Mouse (Mus musculus) hindbrain, postnatal 0 days (tissue): Measurements from ENCODE around the gene Dhrs2. TPM values are rescaled to one million over a fixed set of nuclear protein-coding genes. Genes with fewer than 3 reads are reported as not detected.

Source experiments
- ATAC-seq: fragments of 200-750 bp; cut with Nextera tagmentation; 2 replicates; pipeline ENCODE4 v1.8.0; 2017; ENCODE audit warnings: mild to moderate bottlenecking, moderate TSS enrichment, moderate library complexity
- DNase-seq: peaks from one replicate; pipeline ENCODE4 v3.0.0-alpha.2; 2015; ENCODE audit warnings: low spot score
- H3K27ac ChIP-seq: fragments of 300-500 bp; sonication (generic); 2 replicates; pipeline ENCODE4 v1.5.1; 2014; ENCODE audit warnings: mild to moderate bottlenecking
- H3K27me3 ChIP-seq: fragments of 300-500 bp; sonication (generic); 2 replicates; pipeline ENCODE4 v1.6.1; 2014; ENCODE audit warnings: low read length, mixed read lengths; ENCODE audit not compliant: insufficient read depth
- H3K36me3 ChIP-seq: fragments of 300-500 bp; sonication (generic); 2 replicates; pipeline ENCODE4 v1.6.1; 2014; ENCODE audit warnings: low read length, mixed read lengths; ENCODE audit not compliant: insufficient read depth
- H3K4me1 ChIP-seq: fragments of 300-500 bp; sonication (generic); 2 replicates; pipeline ENCODE4 v1.6.1; 2014; ENCODE audit warnings: antibody characterized with exemption, low read length, mixed read lengths; ENCODE audit not compliant: insufficient read depth
- H3K4me2 ChIP-seq: fragments of 300-500 bp; sonication (generic); 2 replicates; pipeline ENCODE4 v1.6.1; 2014; ENCODE audit warnings: low read depth, mild to moderate bottlenecking, low read length, moderate library complexity, mixed read lengths
- H3K4me3 ChIP-seq: fragments of 300-500 bp; sonication (generic); 2 replicates; pipeline ENCODE4 v1.5.1; 2014; ENCODE audit warnings: low read length
- H3K9ac ChIP-seq: fragments of 300-500 bp; sonication (generic); replicated peaks from 2 replicates; pipeline ENCODE4 v1.6.1; 2014; ENCODE audit warnings: mild to moderate bottlenecking, low read length, moderate library complexity, mixed read lengths
- H3K9me3 ChIP-seq: fragments of 300-500 bp; sonication (generic); 2 replicates; pipeline ENCODE4 v1.6.1; 2016; ENCODE audit warnings: low read length, mixed read lengths
- CTCF ChIP-seq: IDR thresholded peaks from 2 replicates; pipeline ENCODE4 v1.5.1; 2016; ENCODE audit warnings: antibody characterized with exemption, control low read depth, low read depth
- WGBS: fragments of 180-500 bp; shearing (Covaris S2); extraction: QIAGEN DNeasy Blood & Tissue Kit; methylation state at CpG from one replicate; pipeline ENCODE4 v1.1.7; 2014; 5-methylcytosine and 5-hydroxymethylcytosine counted together
- polyA plus RNA-seq: library from polyadenylated mRNA; unstranded; fragments of >200 nt; fragmentation: Nextera tagmentation; extraction: Ambion mirVana; gene quantifications from 2 replicates; pipeline ENCODE4 v1.2.1, GENCODE M21; 2015
- total RNA-seq: library from RNA; depleted of rRNA; stranded (reverse); fragments of >200 nt; gene quantifications from 2 replicates; pipeline ENCODE4 v1.2.3, GENCODE M21; 2014; rRNA removed

Dhrs2 gene
- total and polyA plus RNA-seq, 2 experiments from 2014 or later: 1.7 to 2.0 TPM

DNA sequence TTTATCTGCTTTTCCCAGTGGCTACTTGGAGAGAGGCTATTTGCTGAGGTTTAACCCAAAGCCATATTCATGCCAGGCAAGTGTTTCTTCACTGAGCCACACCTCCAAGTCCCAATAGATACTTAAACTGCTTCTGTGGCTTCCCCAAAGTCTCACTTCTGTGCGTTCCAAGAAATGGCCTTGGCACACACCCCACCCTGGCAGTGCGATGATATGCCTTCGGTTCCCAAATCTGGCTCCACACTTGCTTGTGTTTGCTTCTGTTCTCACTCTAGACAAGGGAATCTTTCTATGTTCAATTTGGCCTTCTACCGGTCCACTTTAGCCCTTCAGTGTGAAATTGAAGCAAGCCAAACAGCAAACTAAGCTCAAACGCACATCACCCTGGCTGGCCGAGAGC, 53.0 kb downstream of the Dhrs2 start:
- no peak overlapping the region for H3K27ac ChIP-seq
- TF ChIP-seq CTCF: no peak
- 76% methylated on average over 6 of the region's 6 CpGs for WGBS
- H3K4me1 ChIP-seq: no peaks in the 10 kb centered on the region
- ATAC-seq (no peak), DNase-seq (no peak)
- H3K36me3 ChIP-seq: no peaks in the 10 kb centered on the region
- H3K4me2 ChIP-seq: no peak overlapping the region
- H3K9me3 ChIP-seq: no peaks in the 10 kb centered on the region
- no peaks in the 10 kb centered on the region for H3K27me3 ChIP-seq
- H3K4me3 ChIP-seq: no peak overlapping the region
- H3K9ac ChIP-seq: no peak overlapping the region

DNA sequence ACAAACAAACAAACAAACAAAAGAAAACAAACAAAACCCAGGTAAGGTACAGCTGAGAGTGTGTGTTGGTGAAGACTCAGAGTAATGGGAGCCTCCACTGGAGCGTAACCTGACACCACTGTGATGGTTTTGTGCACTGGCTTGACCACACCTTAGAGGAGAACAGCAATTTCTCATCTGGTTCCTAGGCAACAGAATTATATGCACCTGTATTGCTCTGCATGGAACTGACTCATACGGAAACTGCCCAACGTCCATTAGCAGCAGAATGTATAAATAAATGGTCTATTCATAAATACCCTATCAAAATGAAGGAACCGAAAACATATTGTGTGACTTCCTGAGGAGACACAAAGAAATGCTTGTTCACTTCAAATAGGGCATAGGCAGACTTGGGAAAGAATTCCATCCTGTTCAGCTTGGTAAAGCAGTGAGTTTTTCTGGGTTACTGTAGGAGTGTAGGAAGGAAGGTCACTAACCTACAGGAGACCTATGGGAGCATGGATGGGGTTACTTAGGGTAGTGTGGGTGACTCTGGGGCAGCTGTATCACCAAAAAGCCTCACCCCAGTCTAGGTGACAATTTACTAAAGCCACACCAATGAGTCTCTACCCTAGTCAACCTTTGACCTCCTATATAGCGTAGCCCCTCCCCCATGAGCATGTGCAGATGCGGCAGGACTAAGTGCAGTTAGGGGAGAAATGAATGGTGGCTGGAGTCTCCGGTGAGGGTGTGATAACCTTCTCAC, 57.7 kb downstream of the Dhrs2 start:
- TF ChIP-seq CTCF: no peak
- H3K9me3 ChIP-seq: no peaks in the 10 kb centered on the region
- H3K4me2 ChIP-seq: no peak overlapping the region
- H3K4me3 ChIP-seq: no peak overlapping the region
- no peaks in the 10 kb centered on the region for H3K4me1 ChIP-seq
- no peaks in the 10 kb centered on the region for H3K27me3 ChIP-seq
- DNase-seq (no peak), ATAC-seq (no peak)
- H3K27ac ChIP-seq: no peak overlapping the region
- 80% methylated on average over 7 of the region's 7 CpGs for WGBS
- no peaks in the 10 kb centered on the region for H3K36me3 ChIP-seq
- no peak overlapping the region for H3K9ac ChIP-seq

Other genes with a start within 250 kb of the Dhrs2 start
- gene Gm17428, start 245.1 kb upstream of the Dhrs2 start, total RNA-seq: not detected in 2 replicates
- gene Gm17428, start 245.1 kb upstream of the Dhrs2 start, polyA plus RNA-seq: not detected in 2 replicates
- 1.3 and 2.0 TPM in 2 replicates for gene Myh7, start 227.4 kb upstream of the Dhrs2 start, total RNA-seq
- gene Myh7, start 227.4 kb upstream of the Dhrs2 start, polyA plus RNA-seq: 6.5 and 8.6 TPM in 2 replicates
- 16.6 and 25.4 TPM in 2 replicates for gene Ngdn, start 206.6 kb upstream of the Dhrs2 start, total RNA-seq
- 53.2 and 55.2 TPM in 2 replicates for gene Ngdn, start 206.6 kb upstream of the Dhrs2 start, polyA plus RNA-seq
- 10.7 and 10.9 TPM in 2 replicates for gene Zfhx2, start 129.7 kb upstream of the Dhrs2 start, total RNA-seq
- gene Zfhx2, start 129.7 kb upstream of the Dhrs2 start, polyA plus RNA-seq: 8.1 and 8.4 TPM in 2 replicates
- gene Thtpa, start 127.2 kb upstream of the Dhrs2 start, total RNA-seq: 37.7 and 44.1 TPM in 2 replicates
- 31.8 and 32.8 TPM in 2 replicates for gene Thtpa, start 127.2 kb upstream of the Dhrs2 start, polyA plus RNA-seq
- 5.7 and 6.5 TPM in 2 replicates for gene Ap1g2, start 115.4 kb upstream of the Dhrs2 start, total RNA-seq
- 5.9 and 6.1 TPM in 2 replicates for gene Ap1g2, start 115.4 kb upstream of the Dhrs2 start, polyA plus RNA-seq
- 124 and 126 TPM in 2 replicates for gene Jph4, start 105.1 kb upstream of the Dhrs2 start, total RNA-seq
- 28.3 and 29.4 TPM in 2 replicates for gene Jph4, start 105.1 kb upstream of the Dhrs2 start, polyA plus RNA-seq